Mouse (Mus musculus): ENCODE measurements around the gene Mrpl4. TPM values are rescaled to one million over a fixed set of nuclear protein-coding genes. Genes with fewer than 3 reads are reported as not detected.
A peak's percentile ranks its signal among the peaks of the same experiment; 100 is the strongest.

The Mrpl4 gene
- total and polyA plus RNA-seq, 3 experiments = 120 to 270 (median 130) TPM

GRCm38 (mm10) chr9:21017177-21017575 is 14.6 kb downstream of the Mrpl4 start:
- DNase-seq = no peak

- no peak for DNase-seq
Measured at GRCm38 (mm10) chr9:21018600-21018999, 16.1 kb downstream of the Mrpl4 start.

- no peak for DNase-seq
Measured at GRCm38 (mm10) chr9:21021363-21021762, 18.8 kb downstream of the Mrpl4 start.

- DNase-seq = no peak
Measured at GRCm38 (mm10) chr9:21022288-21022687, 19.8 kb downstream of the Mrpl4 start.

GRCm38 (mm10) chr9:21022726-21023125 is 20.2 kb downstream of the Mrpl4 start:
- no peak for DNase-seq

GRCm38 (mm10) chr9:21025258-21025810 is 22.8 kb downstream of the Mrpl4 start:
- DNase-seq = no peak

- no peak for DNase-seq
Measured at GRCm38 (mm10) chr9:21026849-21027248, 24.3 kb downstream of the Mrpl4 start.

GRCm38 (mm10) chr9:21027774-21028290 is 25.3 kb downstream of the Mrpl4 start:
- no peak for DNase-seq

- no peak for DNase-seq
Measured at GRCm38 (mm10) chr9:21028560-21029110, 26.1 kb downstream of the Mrpl4 start.

GRCm38 (mm10) chr9:21029291-21030054 is 26.9 kb downstream of the Mrpl4 start, which contains the start of gene Icam4:
TSS of gene Icam4 (plus strand) at chr9:21029373.
- peak; percentile 90 for DNase-seq

GRCm38 (mm10) chr9:21030055-21030600 is 27.6 kb downstream of the Mrpl4 start:
- DNase-seq = no peak

- DNase-seq = peak; percentile 91
Measured at GRCm38 (mm10) chr9:21030781-21031250, 28.3 kb downstream of the Mrpl4 start.

- peak; percentile 80 for DNase-seq
Measured at GRCm38 (mm10) chr9:21031251-21031895, 28.8 kb downstream of the Mrpl4 start.

GRCm38 (mm10) chr9:21031896-21032351 is 29.4 kb downstream of the Mrpl4 start, which contains the start of gene Icam5:
TSS of gene Icam5 (plus strand) at chr9:21032073.
- peak; percentile 48 for DNase-seq

GRCm38 (mm10) chr9:21032491-21032890 is 30.0 kb downstream of the Mrpl4 start:
- DNase-seq = no peak

GRCm38 (mm10) chr9:21033136-21033535 is 30.6 kb downstream of the Mrpl4 start:
- DNase-seq = peak; percentile 92

GRCm38 (mm10) chr9:21034481-21035085 is 32.0 kb downstream of the Mrpl4 start:
- no peak for DNase-seq

GRCm38 (mm10) chr9:21035586-21035985 is 33.0 kb downstream of the Mrpl4 start:
- no peak for DNase-seq

- no peak for DNase-seq
Measured at GRCm38 (mm10) chr9:21036161-21036560, 33.6 kb downstream of the Mrpl4 start.

GRCm38 (mm10) chr9:21036666-21037065 is 34.1 kb downstream of the Mrpl4 start:
- no peak for DNase-seq

GRCm38 (mm10) chr9:21037481-21037891 is 34.9 kb downstream of the Mrpl4 start:
- DNase-seq = peak; percentile 13
